Mouse (Mus musculus) heart, embryonic 14.5 days (tissue): ENCODE measurements at regions not wholly inside any gene's neighbourhood (a gene's known extent, or its start where the extent isn't known, plus 50 kb on each side); places are given as distances from the start of the nearest gene placed in this dataset.

Source experiments
- ATAC-seq: fragments of 200-750 bp; cut with Nextera tagmentation; 2 replicates; pipeline ENCODE4 v1.8.0; 2017; ENCODE audit warnings: low read depth, moderate TSS enrichment; ENCODE audit not compliant: insufficient number of reproducible peaks, insufficient read depth, low FRiP score
- H3K27ac ChIP-seq, 2 experiments: fragments of 200-500 bp in 1 of 2; fragments of 300-500 bp in 1 of 2; sonication (generic) in 1 of 2; replicated peaks in 1 of 2; 2 replicates each; pipeline ENCODE4 v1.5.1; 2012 to 2014; ENCODE audit warnings: low read depth in 2 of 2, low read length in 2 of 2, control low read depth in 1 of 2, mild to moderate bottlenecking in 1 of 2, mixed read lengths in 1 of 2; ENCODE audit not compliant: control insufficient read depth in 1 of 2, insufficient read depth in 1 of 2
- H3K27me3 ChIP-seq: fragments of 300-500 bp; sonication (generic); 2 replicates; pipeline ENCODE4 v1.6.1; 2014; ENCODE audit warnings: mild to moderate bottlenecking, low read length, control low read depth; ENCODE audit not compliant: control insufficient read depth, insufficient read depth
- H3K36me3 ChIP-seq: fragments of 300-500 bp; sonication (generic); 2 replicates; pipeline ENCODE4 v1.6.1; 2014; ENCODE audit warnings: mild to moderate bottlenecking, control low read depth, low read length, mixed read lengths; ENCODE audit not compliant: control insufficient read depth, insufficient read depth
- H3K4me1 ChIP-seq, 2 experiments: fragments of 200-500 bp in 1 of 2; fragments of 300-500 bp in 1 of 2; sonication (generic) in 1 of 2; 2 replicates each; pipeline ENCODE4 v1.6.1; 2012 to 2014; ENCODE audit warnings: low read length in 2 of 2, control low read depth in 1 of 2, mixed read lengths in 1 of 2; ENCODE audit not compliant: control insufficient read depth in 2 of 2, insufficient read depth in 2 of 2
- H3K4me2 ChIP-seq: fragments of 300-500 bp; sonication (generic); 2 replicates; pipeline ENCODE4 v1.6.1; 2014; ENCODE audit warnings: mild to moderate bottlenecking, low read length
- H3K4me3 ChIP-seq, 2 experiments: fragments of 200-500 bp in 1 of 2; fragments of 300-500 bp in 1 of 2; sonication (generic) in 1 of 2; 2 replicates each; pipeline ENCODE4 v1.5.1; 2012 to 2014; ENCODE audit warnings: low read length in 2 of 2, mild to moderate bottlenecking in 2 of 2, control low read depth in 1 of 2, low read depth in 1 of 2, moderate library complexity in 1 of 2; ENCODE audit not compliant: control insufficient read depth in 1 of 2, insufficient read depth in 1 of 2
- H3K9ac ChIP-seq: fragments of 300-500 bp; sonication (generic); 2 replicates; pipeline ENCODE4 v1.6.1; 2014; ENCODE audit warnings: mild to moderate bottlenecking, low read length
- H3K9me3 ChIP-seq: fragments of 300-500 bp; sonication (generic); 2 replicates; pipeline ENCODE4 v1.6.1; 2016; ENCODE audit warnings: low read length, control low read depth; ENCODE audit not compliant: control insufficient read depth
- WGBS: fragments of 180-500 bp; shearing (Covaris S2); extraction: QIAGEN DNeasy Blood & Tissue Kit; methylation state at CpG from one replicate; pipeline ENCODE4 v1.1.7; 2014; 5-methylcytosine and 5-hydroxymethylcytosine counted together

- H3K27me3 ChIP-seq = no peaks in the 10 kb centered on the region
- H3K4me3 ChIP-seq = no peak overlapping the region
- no peak overlapping the region for H3K9ac ChIP-seq
- H3K27ac ChIP-seq = no peak overlapping the region
- no peaks in the 10 kb centered on the region for H3K9me3 ChIP-seq
- peaks cover 0 to 4% of the 10 kb centered on the region in 2 experiments; a peak in 1 of 4 replicates for H3K4me1 ChIP-seq
- 0% methylated on average over 3 of the region's 3 CpGs for WGBS
- no peak overlapping the region for H3K4me2 ChIP-seq
- no peaks in the 10 kb centered on the region for H3K36me3 ChIP-seq
- ATAC-seq = 0 out of 2 replicates have a peak, but pooled peaks have one; percentile 66
Measured at GRCm38 (mm10) chr15:64434502-64434901, 374.2 kb upstream of the Fam49b start.

- Histone ChIP-seq H3K27me3 (no peaks in the 10 kb centered on the region), H3K4me3 (no peak overlapping the region), H3K36me3 (no peaks in the 10 kb centered on the region), H3K9me3 (no peaks in the 10 kb centered on the region), H3K9ac (no peak overlapping the region), H3K4me2 (no peak overlapping the region), H3K4me1 (peaks cover 0 to 4% of the 10 kb centered on the region in 2 experiments; a peak in 1 of 4 replicates), H3K27ac (no peak overlapping the region)
- no peak for ATAC-seq
- 81% methylated on average over 2 of the region's 2 CpGs for WGBS
Measured at GRCm38 (mm10) chr15:64434908-64435307, 374.6 kb upstream of the Fam49b start.

- H3K36me3 ChIP-seq = no peaks in the 10 kb centered on the region
- no peak for ATAC-seq
- no peak overlapping the region for H3K4me3 ChIP-seq
- WGBS = 72% methylated on average over 4 of the region's 4 CpGs
- no peaks in the 10 kb centered on the region for H3K9me3 ChIP-seq
- H3K4me2 ChIP-seq = no peak overlapping the region
- no peak overlapping the region for H3K27ac ChIP-seq
- H3K27me3 ChIP-seq = no peaks in the 10 kb centered on the region
- no peaks in the 10 kb centered on the region for H3K4me1 ChIP-seq
- H3K9ac ChIP-seq = no peak overlapping the region
Measured at GRCm38 (mm10) chr15:64445076-64445475, 372.4 kb upstream of the Gm21798 start.

- no peak overlapping the region for H3K9ac ChIP-seq
- no peaks in the 10 kb centered on the region for H3K36me3 ChIP-seq
- no peaks in the 10 kb centered on the region for H3K4me1 ChIP-seq
- 72% methylated on average over 9 of the region's 9 CpGs for WGBS
- no peak overlapping the region for H3K4me3 ChIP-seq
- no peaks in the 10 kb centered on the region for H3K9me3 ChIP-seq
- no peak for ATAC-seq
- H3K27me3 ChIP-seq = no peaks in the 10 kb centered on the region
- H3K27ac ChIP-seq = no peak overlapping the region
- H3K4me2 ChIP-seq = no peak overlapping the region
Measured at GRCm38 (mm10) chr15:64446411-64447072, 371.0 kb upstream of the Gm21798 start.

GRCm38 (mm10) chr15:64447239-64447952 is 370.1 kb upstream of the Gm21798 start:
- Histone ChIP-seq H3K9me3 (no peaks in the 10 kb centered on the region), H3K27ac (no peak overlapping the region), H3K36me3 (no peaks in the 10 kb centered on the region), H3K4me2 (no peak overlapping the region), H3K4me3 (no peak overlapping the region), H3K27me3 (no peaks in the 10 kb centered on the region), H3K9ac (no peak overlapping the region), H3K4me1 (no peaks in the 10 kb centered on the region)
- no peak for ATAC-seq
- WGBS = 61% methylated on average over 5 of the region's 5 CpGs

- Histone ChIP-seq H3K36me3 (no peaks in the 10 kb centered on the region), H3K27me3 (no peaks in the 10 kb centered on the region), H3K27ac (no peak overlapping the region), H3K4me2 (no peak overlapping the region), H3K4me1 (no peaks in the 10 kb centered on the region), H3K4me3 (no peak overlapping the region), H3K9me3 (no peaks in the 10 kb centered on the region), H3K9ac (no peak overlapping the region)
- no peak for ATAC-seq
- 86% methylated on average over 7 of the region's 7 CpGs for WGBS
Measured at GRCm38 (mm10) chr15:64448581-64449140, 368.8 kb upstream of the Gm21798 start.

GRCm38 (mm10) chr15:64470743-64471142 is 346.8 kb upstream of the Gm21798 start:
- Histone ChIP-seq H3K9me3 (no peaks in the 10 kb centered on the region), H3K4me3 (no peak overlapping the region), H3K4me1 (no peaks in the 10 kb centered on the region), H3K27me3 (no peaks in the 10 kb centered on the region), H3K36me3 (no peaks in the 10 kb centered on the region), H3K27ac (no peak overlapping the region), H3K4me2 (no peak overlapping the region), H3K9ac (no peak overlapping the region)
- 82% methylated on average over 1 of the region's 1 CpGs for WGBS
- ATAC-seq = no peak
